Mouse (Mus musculus) CD4-positive, CD25-positive, alpha-beta regulatory T cell, adult 2 months (primary cell): ENCODE results near the gene Tigd3.
"Not testable (repeated sequence)": the region's sequence is repeated elsewhere in the genome, so short reads cannot be mapped to it uniquely, and the experiment has no call there.

ENCODE experiments used
- DNase-seq: peaks from one replicate; pipeline ENCODE4 v3.0.0-alpha.2; 2012; ENCODE audit warnings: low read depth, low spot score

Gene Tigd3

GRCm38 (mm10) chr19:5922119-5922942 lies 28.4 kb upstream of the Tigd3 start:
- no peak for DNase-seq

- no peak for DNase-seq
Observed at GRCm38 (mm10) chr19:5921715-5922114, 27.8 kb upstream of the Tigd3 start.

- DNase-seq: no peak
Observed at GRCm38 (mm10) chr19:5913007-5913719, 19.2 kb upstream of the Tigd3 start, which contains the start of gene Dpf2. TSS of gene Dpf2 (minus strand) at chr19:5913010.

GRCm38 (mm10) chr19:5912103-5913006 lies 18.4 kb upstream of the Tigd3 start:
- peak; percentile 100 for DNase-seq

DNA sequence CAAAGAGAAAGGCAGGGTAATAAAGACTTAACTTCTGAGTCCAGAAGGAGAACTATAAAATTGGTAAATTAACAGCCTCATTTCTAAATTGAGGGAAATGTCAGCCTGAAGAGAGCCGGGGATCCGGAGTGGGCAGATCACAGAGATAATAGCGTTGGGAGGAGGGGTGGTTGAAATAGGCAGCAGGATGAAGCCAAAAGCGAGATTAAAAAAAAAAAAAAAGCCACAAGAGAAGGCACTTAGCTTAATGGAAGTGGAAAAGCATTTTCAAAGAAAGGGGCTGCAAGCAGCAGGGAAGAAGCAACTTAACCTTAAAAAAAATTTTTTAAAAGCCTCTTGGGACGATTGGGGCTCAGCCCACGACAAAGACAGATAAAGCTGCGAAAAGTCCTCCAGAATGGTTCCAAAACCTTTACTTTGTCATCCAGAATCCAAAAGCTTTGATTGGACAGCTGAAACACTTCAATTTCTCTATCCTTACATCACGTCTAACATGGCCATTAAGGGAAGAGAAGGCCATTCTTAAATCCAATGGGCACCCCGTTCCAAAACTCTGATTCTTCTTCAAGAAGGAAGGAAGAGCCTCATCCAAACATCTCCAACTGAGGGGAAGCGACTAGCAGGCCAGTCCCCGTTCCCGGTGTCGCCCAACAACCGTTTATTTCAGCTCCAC lies 17.6 kb upstream of the Tigd3 start:
- peak; percentile 20 for DNase-seq

DNA sequence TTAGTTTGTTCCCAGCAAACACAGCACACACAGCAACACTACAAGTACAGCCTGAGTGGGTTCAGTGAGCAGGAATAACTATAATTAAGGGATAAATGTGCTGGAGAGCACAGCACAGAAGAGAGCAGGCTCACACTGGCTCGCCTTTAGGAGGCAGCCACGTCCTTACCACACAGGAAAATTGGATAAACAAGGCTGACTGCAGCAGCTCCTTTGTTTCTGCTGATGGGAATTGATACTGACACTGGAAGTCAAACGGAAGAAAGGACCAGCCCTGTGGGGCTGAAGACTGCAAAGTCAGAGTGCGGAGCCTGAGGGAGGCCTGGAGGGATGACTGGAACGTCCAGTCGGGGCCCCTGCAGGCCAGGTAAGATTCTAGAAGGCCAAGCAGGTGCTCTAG lies 16.3 kb upstream of the Tigd3 start:
- no peak for DNase-seq

DNA sequence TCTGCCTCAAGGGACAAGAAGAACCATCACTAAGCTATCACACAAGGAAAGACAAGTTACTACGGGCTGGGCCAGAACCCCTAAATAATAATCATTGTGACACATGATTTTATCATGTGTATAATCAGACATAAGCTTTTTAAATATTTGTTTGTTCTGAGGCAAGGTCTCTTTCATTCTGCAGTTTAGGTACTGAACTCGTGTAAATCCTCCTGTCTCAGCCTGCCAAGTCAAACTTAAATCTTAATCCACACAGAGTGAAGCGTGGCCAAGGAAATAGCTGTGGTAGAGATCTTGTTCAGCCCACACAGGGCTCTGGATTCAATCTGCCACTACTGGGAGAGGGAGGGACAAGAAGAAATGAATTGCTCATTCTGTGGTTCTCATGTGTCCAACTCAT lies 13.3 kb upstream of the Tigd3 start:
- DNase-seq: no peak

DNA sequence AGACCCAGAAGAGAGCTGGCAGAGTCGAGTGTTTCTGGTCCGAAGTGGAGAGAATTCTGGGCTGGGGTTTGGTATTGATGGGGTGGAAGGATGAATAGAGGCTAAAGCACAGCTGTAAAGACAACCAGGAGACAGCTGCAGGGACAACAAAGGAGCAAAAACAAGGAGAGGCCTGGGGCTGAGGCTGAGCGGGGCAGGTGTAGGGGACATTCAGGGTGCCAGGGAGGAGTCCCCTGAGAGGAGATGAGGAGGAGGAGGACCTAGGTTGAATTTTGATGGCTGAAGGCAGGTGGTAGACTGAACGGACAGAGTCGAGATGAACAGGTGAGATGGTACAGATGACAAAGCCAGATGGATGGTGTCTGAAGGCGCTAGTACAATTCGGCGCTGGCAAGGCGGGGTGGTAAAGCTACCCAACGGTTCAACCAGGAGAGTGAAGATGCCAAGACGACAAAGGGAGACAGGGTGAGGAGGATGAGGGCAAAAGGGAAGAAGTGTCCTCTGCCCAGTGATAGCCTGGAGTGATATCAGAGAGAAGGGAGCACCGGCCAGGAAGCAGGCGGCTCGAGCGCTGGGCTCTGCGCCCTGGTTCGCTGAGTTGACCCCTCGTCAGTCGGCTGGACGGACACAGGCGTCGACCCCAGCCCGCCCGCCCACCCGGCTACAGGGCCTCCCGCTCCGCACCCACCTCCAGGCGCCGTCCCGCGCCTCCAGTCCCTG lies 507 bp downstream of the Tigd3 start:
- peak; percentile 23 for DNase-seq

DNA sequence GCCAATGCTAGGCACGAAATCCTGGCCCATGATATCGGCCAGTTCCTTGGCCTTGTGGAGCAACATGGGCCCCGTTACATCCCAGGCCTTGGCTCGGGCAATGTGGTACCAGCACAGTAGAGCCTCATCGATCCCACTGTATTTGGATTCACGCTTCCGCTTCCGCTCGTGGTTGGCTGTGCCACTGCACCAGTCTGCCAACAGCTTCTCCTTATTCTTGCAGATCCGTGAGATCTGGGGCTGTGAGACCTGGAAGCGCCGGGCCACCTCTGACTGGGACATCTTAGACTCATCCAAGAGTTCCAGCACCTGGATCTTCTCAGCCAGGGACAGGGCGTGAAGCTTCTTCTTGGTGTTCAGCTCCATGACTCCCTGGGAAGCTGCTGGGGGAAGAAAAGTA lies 1.2 kb downstream of the Tigd3 start:
- DNase-seq: no peak

GRCm38 (mm10) chr19:5892262-5892661 lies 1.7 kb downstream of the Tigd3 start:
- no peak for DNase-seq

- no peak for DNase-seq
Observed at GRCm38 (mm10) chr19:5891521-5892258, 2.3 kb downstream of the Tigd3 start.

DNA sequence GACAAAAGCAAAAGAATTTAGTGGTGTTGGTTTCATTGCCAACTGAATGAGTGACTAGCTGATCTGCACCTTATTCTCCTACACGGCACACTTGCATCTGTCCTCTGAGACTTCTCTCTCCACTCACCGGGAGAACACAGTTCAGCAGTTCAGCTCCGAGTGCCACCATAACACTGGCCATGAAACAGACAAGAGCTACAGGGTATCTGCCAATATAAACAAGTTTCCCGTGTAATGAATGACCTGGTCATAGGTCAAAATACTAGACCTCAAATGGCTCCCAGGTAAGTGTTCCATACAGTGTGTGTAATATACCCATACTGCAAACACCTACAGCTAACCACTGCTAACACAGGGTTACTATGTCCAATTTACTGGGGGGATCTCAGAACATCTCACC lies 4.7 kb downstream of the Tigd3 start:
- no peak for DNase-seq

- no peak for DNase-seq
Observed at GRCm38 (mm10) chr19:5887234-5887815, 6.6 kb downstream of the Tigd3 start.

- peak; percentile 59 for DNase-seq
Observed at GRCm38 (mm10) chr19:5885838-5886237, 8.1 kb downstream of the Tigd3 start.

DNA sequence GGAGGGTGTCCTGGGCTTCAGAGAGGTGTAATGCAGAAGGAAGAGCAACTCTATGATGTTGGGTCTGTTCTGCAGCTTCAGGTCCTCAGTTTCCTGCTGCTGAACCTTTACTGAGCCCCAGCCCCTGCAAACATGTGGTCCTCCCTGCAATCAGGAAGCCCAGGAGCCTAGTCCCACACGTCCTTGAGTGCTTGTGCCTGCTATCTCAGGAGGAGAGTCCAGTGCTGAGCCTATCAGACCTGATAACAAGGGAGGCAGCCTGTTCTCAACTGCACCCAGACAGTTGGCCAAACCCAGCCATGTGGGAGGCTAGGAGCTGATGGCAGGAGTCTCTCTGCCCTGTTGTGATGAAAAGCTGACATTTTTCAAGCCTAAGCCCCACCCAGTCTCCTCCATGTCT lies 10.0 kb downstream of the Tigd3 start:
- no peak for DNase-seq

- DNase-seq: not testable (repeated sequence)
Observed at GRCm38 (mm10) chr19:5882079-5882478, 11.9 kb downstream of the Tigd3 start.

GRCm38 (mm10) chr19:5881155-5881554 lies 12.8 kb downstream of the Tigd3 start:
- no peak for DNase-seq

DNA sequence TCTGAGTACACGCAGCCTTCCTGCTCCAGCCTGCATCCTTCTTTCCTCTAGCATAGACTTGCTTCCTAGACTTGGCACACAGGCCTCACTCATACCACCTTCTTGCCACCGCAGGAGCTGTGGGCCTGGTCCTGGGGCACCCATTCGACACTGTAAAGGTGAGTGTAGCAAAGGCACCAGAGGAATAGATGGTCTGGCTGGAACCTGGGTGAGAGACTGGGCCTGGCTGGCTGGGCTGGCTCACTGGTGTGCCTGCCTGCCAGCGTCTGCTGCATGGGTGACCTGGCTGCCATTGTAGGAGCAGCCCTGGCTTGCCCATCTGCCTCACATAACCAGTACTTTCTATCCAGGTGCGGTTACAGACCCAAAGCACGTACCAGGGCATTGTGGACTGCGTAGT lies 14.2 kb downstream of the Tigd3 start:
- no peak for DNase-seq

- DNase-seq: no peak
Observed at GRCm38 (mm10) chr19:5878916-5879315, 15.0 kb downstream of the Tigd3 start.

DNA sequence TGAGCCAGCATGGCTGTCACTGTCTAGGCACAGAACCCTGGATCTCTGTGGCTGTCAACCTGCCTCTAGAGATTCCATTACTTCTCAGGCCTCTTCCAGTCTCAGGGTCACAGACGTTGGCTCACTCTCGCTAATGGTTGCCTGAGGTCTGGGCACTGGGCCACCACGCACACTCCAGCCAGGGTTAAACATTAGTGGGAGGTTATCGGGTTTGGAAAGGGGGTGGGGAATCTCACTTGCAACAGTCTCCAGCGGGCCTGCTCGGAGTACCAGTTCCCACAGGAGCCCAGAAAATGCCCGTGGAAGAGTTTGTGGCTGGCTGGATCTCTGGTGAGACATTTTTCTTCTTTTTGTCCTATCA lies 15.6 kb downstream of the Tigd3 start:
- no peak for DNase-seq
